Mouse (Mus musculus) heart, postnatal 10 days (tissue): ENCODE results near the gene Brd3os. TPM values are rescaled to one million over a fixed set of nuclear protein-coding genes. Genes with fewer than 3 reads are reported as not detected.

Experiments
- DNase-seq, 2 experiments: peaks; one replicate each; pipeline ENCODE4 v3.0.0; 2021
- intact Hi-C: fragments of 180-260 bp; cut with DNase I; formaldehyde crosslinking; loops from one replicate; pipeline ENCODE4 v1.15.1; 2025
- total RNA-seq, 2 experiments: library from RNA; stranded (reverse); gene quantifications; 2 replicates each; pipeline ENCODE4 v1.2.3; 2021

Brd3os gene
- total RNA-seq, 2 experiments from 2014 or later: 1.1 to 2.1 TPM

GRCm38 (mm10) chr2:27460651-27461050, 18.5 kb downstream of the Brd3os start:
- intact Hi-C loops: no loop called here
- no peak for DNase-seq

DNA sequence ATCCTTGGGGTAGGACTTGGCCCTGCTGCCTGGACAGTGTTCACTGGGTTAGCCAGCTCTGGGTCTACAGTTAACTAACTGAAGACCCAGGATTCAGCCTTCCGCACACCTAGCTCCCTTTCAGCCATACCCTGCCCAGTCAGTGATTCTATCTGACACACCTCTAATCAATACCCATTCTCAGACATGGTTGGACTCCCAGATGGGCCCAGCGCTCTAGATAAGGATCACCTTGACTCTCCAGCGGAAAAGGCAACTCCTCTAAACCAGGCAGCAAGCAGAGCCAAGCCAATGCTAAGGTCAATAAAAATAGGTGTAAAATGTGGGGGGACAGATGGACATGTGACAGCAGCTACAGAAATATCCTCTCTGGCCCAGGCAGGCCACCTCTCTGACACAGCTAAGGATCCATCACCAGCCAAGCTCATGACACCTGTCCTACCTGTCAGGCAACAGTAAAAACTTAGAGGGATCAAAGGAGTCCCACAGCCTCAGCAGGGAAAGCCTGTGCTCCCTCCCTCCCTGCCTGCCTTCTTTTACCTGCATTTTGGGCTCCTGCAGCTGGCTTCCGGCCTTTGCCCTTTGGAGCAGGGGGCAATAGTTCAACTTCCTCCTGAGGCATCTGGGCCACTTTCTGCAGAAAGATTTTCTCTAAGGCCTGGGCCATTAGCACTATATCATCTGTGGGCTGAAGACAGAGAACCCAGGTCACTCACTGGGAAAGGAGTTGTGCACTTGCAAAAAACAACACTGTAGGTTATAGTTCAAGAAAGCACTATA, 19.9 kb downstream of the Brd3os start:
- DNase-seq: no peak
- intact Hi-C loops: no loop called here

GRCm38 (mm10) chr2:27462901-27463300, 20.8 kb downstream of the Brd3os start:
- no peak for DNase-seq
- intact Hi-C loops: no loop called here

DNA sequence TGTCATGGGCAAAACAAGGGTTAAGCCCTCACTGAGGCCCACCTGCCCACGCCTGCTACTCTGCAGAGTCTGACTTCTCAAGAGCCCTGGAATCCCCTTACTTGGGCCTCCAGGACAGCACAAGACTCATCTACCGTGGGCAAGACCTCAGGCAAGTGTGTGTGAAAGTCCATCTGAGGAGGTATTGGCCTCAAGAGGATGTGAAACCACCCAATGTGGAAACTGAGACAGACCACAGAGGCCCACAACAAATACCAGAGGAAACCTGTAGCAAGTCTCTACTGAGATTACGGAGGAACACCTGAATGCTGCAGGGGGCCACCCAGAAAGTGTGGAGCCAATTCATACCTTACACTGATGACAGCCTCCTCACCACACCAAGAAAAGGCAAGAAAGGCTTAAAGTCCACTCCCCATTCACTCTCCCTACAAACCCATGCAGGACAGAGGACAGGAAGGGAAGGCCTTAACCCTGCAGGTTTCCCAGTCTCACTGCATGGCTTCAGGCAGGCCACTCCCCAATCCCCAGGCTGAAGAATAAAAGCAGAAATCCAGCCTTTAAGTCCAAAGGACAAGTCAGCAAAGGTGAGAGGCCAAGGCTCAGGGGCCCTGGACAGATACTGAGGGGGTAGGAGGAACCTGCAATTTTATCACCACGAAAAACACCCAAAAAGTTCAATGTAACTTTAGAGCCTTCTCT, 27.3 kb downstream of the Brd3os start:
- intact Hi-C loops: no loop called here
- no peak for DNase-seq

- intact Hi-C loops: no loop called here
- no peak for DNase-seq
Observed at GRCm38 (mm10) chr2:27469991-27470355, 27.8 kb downstream of the Brd3os start.

DNA sequence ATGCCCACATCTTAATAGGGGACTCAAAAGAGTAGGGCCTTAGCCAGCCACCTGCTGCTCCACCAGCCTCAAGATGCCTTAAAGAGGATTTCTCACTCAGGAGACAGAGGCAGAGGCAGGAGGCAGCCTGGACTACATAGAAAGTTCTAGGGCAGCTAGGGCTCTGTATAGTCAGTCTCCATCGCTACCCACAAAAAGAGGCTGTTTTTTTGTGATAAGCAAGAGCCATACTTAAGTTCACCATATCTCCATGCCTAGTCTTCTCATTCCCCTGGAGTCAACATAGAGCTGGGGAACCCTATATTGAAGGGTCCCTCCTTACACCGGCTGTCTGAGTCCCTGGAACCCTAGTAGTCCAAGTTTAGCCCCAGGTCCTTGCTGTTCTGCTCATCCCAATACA, 28.4 kb downstream of the Brd3os start:
- no peak for DNase-seq
- intact Hi-C loops: no loop called here

DNA sequence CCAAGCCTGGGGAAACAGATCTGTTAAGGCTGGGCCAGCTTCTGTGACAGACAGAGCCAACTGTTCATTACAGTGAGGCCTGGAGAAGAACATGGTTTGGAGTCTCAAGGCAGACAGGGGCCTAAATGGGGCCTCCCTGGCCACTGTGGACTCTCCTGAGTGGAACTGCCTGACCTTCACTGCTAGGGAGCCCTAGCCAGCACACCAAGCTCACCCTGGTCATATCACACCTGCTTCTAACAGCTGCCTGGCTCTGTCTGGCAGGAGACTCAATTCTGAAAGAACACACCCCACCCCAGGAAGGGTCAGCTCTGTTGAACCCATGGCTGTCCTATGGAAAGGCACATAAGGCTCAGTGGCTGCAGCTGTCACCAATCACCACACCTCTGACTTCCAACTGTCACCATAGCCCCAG, 29.1 kb downstream of the Brd3os start:
- DNase-seq: peak in 1 of 2 experiments; percentile 20
- intact Hi-C loops: no loop called here

- peak; percentile 29 to 31 for DNase-seq
Observed at GRCm38 (mm10) chr2:27473061-27473765, 31.1 kb downstream of the Brd3os start.

GRCm38 (mm10) chr2:27473911-27474310, 31.8 kb downstream of the Brd3os start:
- intact Hi-C loops: loop anchor here (2.0 kb wide), 1 partner anchor 65 kb away; no protein-coding TSS in a partner anchor
- DNase-seq: no peak

More at GRCm38 (mm10) chr2:27473061-27473765, 31.1 kb downstream of the Brd3os start:
- intact Hi-C loops: loop anchor here (2.0 kb wide), 1 partner anchor 66 kb away; no protein-coding TSS in a partner anchor

GRCm38 (mm10) chr2:27474621-27475484, 32.7 kb downstream of the Brd3os start:
- DNase-seq: peak; percentile 32 to 67
- intact Hi-C loops: no loop called here

DNA sequence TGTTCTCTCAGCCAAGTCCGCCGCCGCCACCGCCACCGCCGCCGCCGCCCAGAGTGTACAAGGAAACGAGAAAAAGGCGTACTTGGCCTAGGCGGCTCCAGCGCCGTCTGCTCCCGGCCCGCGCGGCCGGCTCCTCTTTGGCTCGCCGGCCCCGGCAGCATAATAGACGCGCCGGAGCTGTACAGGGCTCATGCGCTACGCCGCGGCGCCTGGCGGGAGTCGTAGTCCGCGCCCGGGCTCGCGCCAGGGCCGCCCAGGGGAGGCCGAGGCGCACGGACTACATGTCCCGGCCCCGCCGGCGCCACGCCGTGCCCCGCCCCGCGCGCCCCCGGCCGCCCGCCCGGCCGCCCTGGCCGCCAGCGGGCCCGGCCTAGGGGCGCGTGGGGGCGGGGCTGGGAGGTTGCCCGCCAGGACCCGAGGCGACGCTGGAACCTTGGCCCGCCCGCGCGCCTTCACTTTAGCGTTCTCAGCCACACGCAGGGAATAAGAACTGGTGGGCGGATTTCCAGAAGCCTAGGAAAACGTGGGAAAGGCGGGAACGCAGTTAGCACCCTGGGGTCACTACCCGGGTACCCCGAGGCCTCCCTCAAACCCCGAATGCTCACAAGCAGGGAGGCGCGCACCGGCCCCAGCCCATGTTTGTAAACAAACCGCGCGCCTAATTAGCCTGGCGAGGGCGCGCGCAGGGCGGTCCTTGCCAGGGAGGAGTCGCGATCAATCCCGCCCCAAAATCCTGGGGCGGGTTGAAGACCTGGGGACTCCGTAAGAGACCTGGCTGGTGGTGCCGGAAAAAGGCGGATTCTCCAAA, 33.6 kb downstream of the Brd3os start:
- intact Hi-C loops: loop anchor here (1.0 kb wide), 1 partner anchor 40 kb away; the partner anchor contains the start of gene Wdr5
- DNase-seq: peak; percentile 91 to 94

DNA sequence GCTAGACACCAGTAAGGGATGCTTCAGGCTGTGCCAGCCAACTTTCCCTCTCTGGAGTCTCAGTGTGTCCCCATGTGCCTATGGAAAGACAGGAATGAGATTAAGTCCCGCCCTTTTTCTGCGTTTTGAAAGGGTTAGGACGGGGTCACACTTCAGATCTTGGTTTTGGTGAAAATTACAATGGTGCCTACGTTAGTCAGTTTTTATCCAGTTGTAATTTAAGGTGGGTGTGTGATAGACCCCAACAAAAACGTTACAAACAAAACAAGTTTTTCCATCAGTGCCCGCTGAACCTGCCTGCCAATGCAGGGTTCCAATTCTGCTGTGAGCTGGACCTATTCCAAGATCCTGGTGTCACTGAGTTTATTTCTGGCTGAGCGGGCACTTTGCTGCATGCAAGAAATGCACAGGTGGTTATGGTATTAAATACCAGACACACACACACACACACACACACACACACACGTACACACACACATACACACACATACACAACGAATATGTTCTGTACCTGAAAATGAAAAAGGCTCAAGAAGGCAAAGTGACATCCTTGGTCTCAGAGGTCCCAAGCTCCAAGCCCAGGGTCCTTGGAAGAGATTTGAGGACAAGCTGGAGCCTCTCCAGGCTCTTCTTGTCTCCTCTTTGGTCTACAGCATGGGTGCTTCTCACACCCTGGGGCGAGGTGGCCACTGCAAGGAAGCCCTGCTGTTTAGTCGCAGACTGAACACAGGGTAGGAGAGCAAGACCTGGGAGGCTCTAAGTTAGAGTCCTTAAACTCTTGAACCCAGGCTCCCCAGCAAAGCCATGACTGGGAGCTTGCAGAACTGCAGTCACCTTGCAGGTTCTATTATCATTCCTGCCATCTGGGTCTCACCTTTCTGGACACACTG, 34.4 kb downstream of the Brd3os start:
- intact Hi-C loops: loop anchor here (1.0 kb wide), 1 partner anchor 39 kb away; the partner anchor contains the start of gene Wdr5
- peak; percentile 56 to 57 for DNase-seq

DNA sequence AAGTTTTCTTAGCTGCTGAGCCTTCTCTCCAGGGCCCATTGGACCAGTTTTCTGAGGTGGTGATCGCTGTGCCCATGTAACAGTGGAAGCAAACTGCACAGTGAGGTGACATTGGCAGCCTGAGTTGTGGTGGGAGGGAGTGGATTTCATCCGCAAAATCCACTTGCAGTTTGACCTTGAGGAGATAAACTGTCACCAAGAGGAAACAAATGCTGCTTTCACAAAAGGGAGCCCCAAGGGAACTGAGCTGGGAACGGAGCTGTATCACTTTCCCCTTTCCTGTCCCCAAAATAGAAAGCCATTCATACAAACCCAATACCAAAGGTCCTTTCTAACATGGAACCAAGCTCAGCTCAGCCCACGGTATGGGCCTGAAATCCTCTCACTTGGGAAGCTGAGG, 37.7 kb downstream of the Brd3os start:
- intact Hi-C loops: no loop called here
- DNase-seq: no peak

DNA sequence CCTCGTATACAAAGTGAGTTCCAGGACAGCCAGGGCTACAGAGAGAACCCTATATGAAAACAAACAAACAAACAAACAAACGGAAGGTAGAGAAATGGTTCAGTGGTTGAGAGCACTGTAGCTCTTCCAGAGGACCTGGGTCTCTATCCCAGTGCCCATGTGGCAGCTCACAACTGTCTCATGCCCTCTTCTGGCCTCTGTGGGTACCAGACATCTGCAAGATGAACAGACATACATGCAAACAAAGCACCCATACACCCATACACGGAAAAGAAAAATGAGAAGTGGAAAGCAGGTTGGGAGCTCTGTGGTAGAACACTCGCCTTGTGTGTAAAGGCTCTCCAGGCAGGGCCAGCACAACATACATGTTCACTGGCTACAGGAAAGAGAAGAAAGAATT, 38.2 kb downstream of the Brd3os start:
- intact Hi-C loops: no loop called here

DNA sequence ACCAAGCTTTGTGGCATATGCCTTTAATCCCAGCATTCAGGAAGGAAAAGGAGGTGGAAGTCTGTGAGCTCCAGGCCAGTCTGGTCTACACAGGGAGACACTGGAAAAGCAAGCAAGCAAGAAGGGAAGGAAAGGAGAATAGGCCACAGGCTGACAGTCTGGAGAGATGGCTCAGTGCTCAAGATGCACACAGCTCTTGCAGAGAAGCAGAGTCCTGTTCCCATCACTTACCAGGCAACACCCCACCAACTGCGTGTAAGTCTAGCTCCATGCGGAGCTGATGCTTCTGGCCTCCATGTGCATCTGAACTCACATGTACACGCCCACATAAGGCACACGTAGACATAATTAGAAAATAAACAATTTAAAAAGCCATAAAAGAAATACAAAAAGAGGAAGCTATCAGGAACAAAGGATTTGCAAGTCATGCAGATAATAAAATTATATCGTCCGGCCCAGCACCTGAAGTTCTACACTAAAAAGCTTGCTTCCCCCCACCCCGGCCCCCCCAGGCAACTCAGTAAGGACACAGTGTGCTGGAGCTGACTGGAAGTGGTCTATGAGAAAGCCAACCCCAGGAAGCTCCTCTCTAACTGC, 40.2 kb downstream of the Brd3os start:
- no peak for DNase-seq
- intact Hi-C loops: no loop called here

More for the DNA sequence above, 38.2 kb downstream of the Brd3os start:
- no peak for DNase-seq

DNA sequence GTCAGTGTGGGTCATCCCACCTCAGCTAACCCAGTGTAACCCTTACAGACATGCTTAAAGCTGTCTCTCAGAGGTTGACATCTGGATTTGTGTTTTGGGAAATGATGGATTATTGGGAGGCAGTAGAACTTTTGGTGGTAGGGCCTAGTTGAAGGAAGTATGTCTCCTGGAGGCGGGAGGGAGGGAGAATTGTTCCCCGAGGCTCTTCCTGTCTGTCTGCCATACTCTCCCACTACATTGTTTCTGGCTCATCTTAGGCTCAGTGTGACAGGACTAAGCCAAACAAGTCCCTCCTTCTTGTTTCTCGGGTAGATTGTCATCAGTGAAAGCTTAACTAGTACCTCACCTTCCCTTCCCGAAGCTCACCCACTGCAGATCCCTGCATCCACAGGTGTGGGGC, 44.6 kb downstream of the Brd3os start:
- intact Hi-C loops: no loop called here

DNA sequence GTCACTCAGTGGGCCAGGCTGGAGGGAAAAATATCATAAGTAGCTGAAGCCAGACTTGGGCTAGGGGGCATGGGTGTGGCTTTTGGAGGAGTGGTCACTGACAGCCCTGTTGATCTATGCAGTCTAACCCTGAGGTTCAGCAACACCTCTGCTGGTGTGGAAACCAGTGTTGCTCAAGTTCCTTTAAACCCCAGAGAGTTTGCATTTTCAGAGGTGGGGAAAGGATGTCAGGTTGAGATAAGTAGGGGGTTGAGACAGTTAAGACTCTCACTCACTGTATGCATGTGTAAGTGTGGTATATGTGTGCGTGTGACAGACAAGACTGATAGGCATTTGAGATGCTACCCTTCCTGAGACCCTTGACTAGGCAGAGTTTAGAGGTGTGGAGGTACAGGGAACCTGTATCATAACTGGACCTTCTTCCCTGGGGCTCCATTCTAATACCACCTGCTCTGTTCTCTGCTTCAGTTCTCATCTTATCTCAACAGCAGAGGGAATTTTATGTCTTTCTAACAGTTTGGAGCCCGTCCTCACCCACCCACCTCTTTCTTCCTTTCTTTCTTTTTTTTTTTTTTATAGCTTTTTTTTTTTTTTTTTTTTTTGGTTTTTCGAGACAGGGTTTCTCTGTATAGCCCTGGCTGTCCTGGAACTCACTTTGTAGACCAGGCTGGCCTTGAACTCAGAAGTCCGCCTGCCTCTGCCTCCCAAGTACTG, 45.4 kb downstream of the Brd3os start:
- DNase-seq: no peak
- intact Hi-C loops: no loop called here

More for the DNA sequence above, 44.6 kb downstream of the Brd3os start:
- DNase-seq: no peak
